Mouse (Mus musculus): ENCODE results near the gene Gm20509. TPM values are rescaled to one million over a fixed set of nuclear protein-coding genes. Genes with fewer than 3 reads are reported as not detected.
A peak's percentile ranks its signal among the peaks of the same experiment; 100 is the strongest.
"Not testable (repeated sequence)": the region's sequence is repeated elsewhere in the genome, so short reads cannot be mapped to it uniquely, and the experiment has no call there.

The Gm20509 gene
- total and polyA plus RNA-seq, 3 experiments: not detected

DNA sequence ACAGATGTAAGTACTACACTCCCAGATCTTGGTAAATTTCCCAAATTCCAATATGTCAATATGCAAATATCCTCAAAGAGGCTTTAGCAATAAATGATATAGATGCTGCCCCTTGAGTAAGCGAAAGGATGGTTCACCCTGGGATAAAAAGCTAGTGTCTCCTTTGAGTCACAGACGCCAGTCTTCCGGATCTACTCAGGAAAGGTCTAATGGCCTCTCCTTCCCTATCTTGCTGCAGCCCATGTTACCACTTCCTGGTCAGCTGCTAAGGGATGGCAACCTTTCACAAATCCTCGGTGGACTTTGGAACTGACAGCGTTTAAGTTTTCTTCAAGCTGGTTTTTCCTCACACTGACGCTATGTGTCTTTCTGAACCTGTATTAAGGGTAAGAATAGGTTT is 33.6 kb upstream of the Gm20509 start:
- Histone ChIP-seq H3K9ac (ENCODE audit: low read depth, low read length) (no peak overlapping the region), H3K27me3 (ENCODE audit: control insufficient read depth, insufficient read depth, low read length) (no peaks in the 10 kb centered on the region), H3K4me3 (no peak overlapping the region), H3K27ac (peak overlapping the region; percentile 18; the same call in 1 of the 2 replicates), H3K79me2 (replicated peaks; ENCODE audit: control insufficient read depth, insufficient read depth, low read length) (no peaks in the 10 kb centered on the region), H3K4me1 (ENCODE audit: control insufficient read depth, insufficient read depth, low read length) (peaks cover 7% of the 10 kb centered on the region), H3K36me3 (ENCODE audit: control insufficient read depth, insufficient read depth, low read length) (no peaks in the 10 kb centered on the region)
- intact Hi-C loops (cut with DNase I): no loop called here
- DNase-seq: no peak
- WGBS: 46% methylated on average over 6 of the region's 6 CpGs
- TF ChIP-seq EP300 (IDR thresholded peaks at IDR 0.05; ENCODE audit: insufficient read depth, low read depth, low read length) (no peak), CTCF (IDR thresholded peaks at IDR 0.05) (no peak), POLR2A (IDR thresholded peaks at IDR 0.05; ENCODE audit: insufficient read depth, low read depth, low read length) (no peak)

DNA sequence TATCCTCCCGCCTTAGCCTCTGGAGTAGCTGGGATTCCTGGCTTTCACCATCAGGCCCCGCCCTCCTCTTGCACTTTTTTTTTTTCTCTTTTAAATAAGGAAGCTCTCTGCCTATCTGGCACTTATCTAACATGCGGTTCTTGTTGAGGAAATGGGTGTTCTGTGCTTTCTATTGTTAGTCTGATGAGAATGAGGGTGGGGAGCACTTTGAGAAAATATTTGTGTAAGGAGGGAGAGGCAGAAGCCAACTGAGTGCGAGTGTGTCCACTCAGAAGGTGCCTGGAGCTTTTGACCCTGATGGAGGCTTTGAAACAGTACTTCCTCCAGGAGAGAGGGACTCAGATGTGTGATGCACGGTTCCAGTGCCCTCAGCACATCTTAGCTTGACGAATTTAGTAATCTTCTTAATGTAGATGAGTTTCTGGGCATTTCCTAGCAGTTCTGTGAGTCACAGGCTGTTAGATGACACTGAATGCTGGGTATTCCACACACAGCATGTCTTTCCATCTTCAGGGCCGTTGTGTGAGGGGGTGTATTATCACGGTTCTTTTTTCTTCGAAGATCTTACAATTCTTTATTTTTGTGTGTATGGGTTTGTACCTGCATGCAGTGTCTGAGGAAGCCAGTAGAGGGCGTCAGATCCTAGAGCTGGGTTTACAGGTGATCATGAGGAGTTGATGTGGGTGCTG is 31.2 kb upstream of the Gm20509 start:
- H3K79me2 ChIP-seq (replicated peaks; ENCODE audit: control insufficient read depth, insufficient read depth, low read length): no peaks in the 10 kb centered on the region
- TF ChIP-seq POLR2A (IDR thresholded peaks at IDR 0.05; ENCODE audit: insufficient read depth, low read depth, low read length): no peak
- no peak for TF ChIP-seq EP300 (IDR thresholded peaks at IDR 0.05; ENCODE audit: insufficient read depth, low read depth, low read length)
- TF ChIP-seq CTCF (IDR thresholded peaks at IDR 0.05): peak; percentile 44
- WGBS: 40% methylated on average over 10 of the region's 10 CpGs
- intact Hi-C loops (cut with DNase I): no loop called here
- peaks cover 7% of the 10 kb centered on the region for H3K4me1 ChIP-seq (ENCODE audit: control insufficient read depth, insufficient read depth, low read length)
- no peak overlapping the region for H3K9ac ChIP-seq (ENCODE audit: low read depth, low read length)
- H3K36me3 ChIP-seq (ENCODE audit: control insufficient read depth, insufficient read depth, low read length): no peaks in the 10 kb centered on the region
- no peaks in the 10 kb centered on the region for H3K27me3 ChIP-seq (ENCODE audit: control insufficient read depth, insufficient read depth, low read length)
- DNase-seq: peak in 1 of 2 experiments; percentile 22
- peak overlapping the region; percentile 26 for H3K27ac ChIP-seq
- no peak overlapping the region for H3K4me3 ChIP-seq

DNA sequence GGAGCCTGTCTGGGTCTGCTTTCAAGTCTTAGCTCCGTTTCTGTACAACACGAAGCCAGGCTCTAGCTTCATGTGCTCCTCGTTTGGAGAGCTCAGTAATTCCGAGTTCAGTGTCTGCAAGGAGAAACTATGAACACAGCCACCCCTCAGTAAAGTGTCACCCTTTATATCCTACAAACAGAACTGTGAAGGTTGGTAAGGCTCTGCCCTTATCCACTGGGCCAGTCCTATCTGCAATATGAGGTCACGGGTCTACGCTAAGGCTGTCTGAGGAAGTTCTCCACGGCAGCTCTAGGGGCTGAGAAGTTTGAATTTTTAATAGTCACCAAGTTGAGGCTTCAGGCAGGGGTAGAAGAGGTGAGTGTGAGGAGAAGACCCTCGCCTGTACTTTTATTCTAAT is 29.8 kb upstream of the Gm20509 start:
- H3K27ac ChIP-seq: no peak overlapping the region
- no peaks in the 10 kb centered on the region for H3K36me3 ChIP-seq (ENCODE audit: control insufficient read depth, insufficient read depth, low read length)
- no peak for DNase-seq
- H3K9ac ChIP-seq (ENCODE audit: low read depth, low read length): no peak overlapping the region
- no peak overlapping the region for H3K4me3 ChIP-seq
- TF ChIP-seq POLR2A (IDR thresholded peaks at IDR 0.05; ENCODE audit: insufficient read depth, low read depth, low read length): no peak
- no peak for TF ChIP-seq CTCF (IDR thresholded peaks at IDR 0.05)
- no peak for TF ChIP-seq EP300 (IDR thresholded peaks at IDR 0.05; ENCODE audit: insufficient read depth, low read depth, low read length)
- no peaks in the 10 kb centered on the region for H3K27me3 ChIP-seq (ENCODE audit: control insufficient read depth, insufficient read depth, low read length)
- H3K79me2 ChIP-seq (replicated peaks; ENCODE audit: control insufficient read depth, insufficient read depth, low read length): no peaks in the 10 kb centered on the region
- peaks cover 7% of the 10 kb centered on the region for H3K4me1 ChIP-seq (ENCODE audit: control insufficient read depth, insufficient read depth, low read length)
- 73% methylated on average over 8 of the region's 8 CpGs for WGBS
- intact Hi-C loops (cut with DNase I): no loop called here

DNA sequence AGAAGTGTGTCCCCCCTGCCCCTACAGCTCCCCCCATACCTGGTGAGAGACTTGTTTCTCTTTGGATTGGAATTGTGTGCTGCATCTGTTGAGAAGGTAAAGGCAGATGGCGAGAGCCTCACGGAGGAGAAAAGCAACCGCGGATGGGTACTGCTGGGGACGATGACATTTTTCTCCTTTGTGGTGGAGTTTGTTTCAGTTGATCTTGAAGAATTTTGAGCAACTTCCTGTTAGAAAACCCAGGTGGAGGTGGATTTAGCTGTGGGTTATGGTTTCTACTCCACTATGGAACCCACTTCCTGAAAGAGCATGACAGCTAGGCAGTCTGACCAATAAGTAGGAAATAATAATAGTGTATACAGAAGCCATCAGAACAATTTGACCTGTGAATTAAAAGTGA is 29.1 kb upstream of the Gm20509 start:
- Histone ChIP-seq H3K27ac (no peak overlapping the region), H3K4me3 (no peak overlapping the region), H3K9ac (ENCODE audit: low read depth, low read length) (no peak overlapping the region), H3K27me3 (ENCODE audit: control insufficient read depth, insufficient read depth, low read length) (no peaks in the 10 kb centered on the region), H3K36me3 (ENCODE audit: control insufficient read depth, insufficient read depth, low read length) (no peaks in the 10 kb centered on the region), H3K79me2 (replicated peaks; ENCODE audit: control insufficient read depth, insufficient read depth, low read length) (no peaks in the 10 kb centered on the region), H3K4me1 (ENCODE audit: control insufficient read depth, insufficient read depth, low read length) (peaks cover 5% of the 10 kb centered on the region)
- DNase-seq: no peak
- intact Hi-C loops (cut with DNase I): no loop called here
- WGBS: 85% methylated on average over 5 of the region's 5 CpGs
- TF ChIP-seq EP300 (IDR thresholded peaks at IDR 0.05; ENCODE audit: insufficient read depth, low read depth, low read length) (no peak), CTCF (IDR thresholded peaks at IDR 0.05) (no peak), POLR2A (IDR thresholded peaks at IDR 0.05; ENCODE audit: insufficient read depth, low read depth, low read length) (no peak)

DNA sequence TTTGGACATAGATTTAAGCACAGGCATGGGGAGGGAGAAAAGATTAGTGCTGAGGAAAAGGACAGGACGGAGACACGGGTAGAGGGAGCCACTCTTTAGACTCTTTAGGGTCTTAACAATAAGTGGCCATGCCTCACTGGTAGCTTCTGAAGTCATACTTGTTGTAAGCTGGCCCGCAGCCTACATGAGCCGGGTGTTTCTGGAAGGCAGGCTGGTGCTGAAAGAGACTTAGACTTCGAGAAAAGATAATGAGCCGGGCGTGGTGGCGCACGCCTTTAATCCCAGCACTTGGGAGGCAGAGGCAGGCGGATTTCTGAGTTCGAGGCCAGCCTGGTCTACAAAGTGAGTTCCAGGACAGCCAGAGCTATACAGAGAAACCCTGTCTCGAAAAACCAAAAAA is 22.9 kb upstream of the Gm20509 start:
- H3K27me3 ChIP-seq (ENCODE audit: control insufficient read depth, insufficient read depth, low read length); intact Hi-C loops (cut with DNase I); H3K79me2 ChIP-seq (replicated peaks; ENCODE audit: control insufficient read depth, insufficient read depth, low read length); DNase-seq; H3K4me3 ChIP-seq; H3K9ac ChIP-seq (ENCODE audit: low read depth, low read length); H3K4me1 ChIP-seq (ENCODE audit: control insufficient read depth, insufficient read depth, low read length); H3K36me3 ChIP-seq (ENCODE audit: control insufficient read depth, insufficient read depth, low read length); H3K27ac ChIP-seq: not testable (repeated sequence)
- WGBS: 74% methylated on average over 11 of the region's 12 CpGs

DNA sequence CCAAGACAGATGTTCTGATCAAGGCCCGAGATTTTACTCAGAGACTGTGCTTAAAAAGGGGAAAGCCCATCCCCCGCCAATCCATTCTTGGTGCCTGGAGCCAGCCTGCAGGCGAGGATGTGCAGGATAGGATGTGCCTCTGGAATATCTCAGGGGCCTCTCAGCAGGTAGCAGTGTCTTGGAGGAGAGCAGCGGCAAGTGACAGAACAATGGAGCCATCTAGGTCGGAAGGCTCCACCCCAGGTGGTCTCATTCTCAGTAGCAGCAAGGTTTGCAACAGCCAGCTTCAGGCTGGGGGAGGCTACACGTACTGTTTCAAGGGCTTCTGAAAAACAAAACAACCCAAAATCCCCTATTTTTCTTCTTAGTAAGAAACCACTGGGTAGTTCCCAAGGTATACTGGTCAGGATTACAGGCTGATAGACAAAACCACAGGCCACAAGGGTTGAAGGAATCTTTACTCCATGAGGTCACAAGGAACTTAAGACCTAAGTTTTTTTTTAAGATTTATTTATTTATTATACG is 22.4 kb upstream of the Gm20509 start:
- intact Hi-C loops (cut with DNase I): no loop called here
- 61% methylated on average over 7 of the region's 7 CpGs for WGBS

More for the DNA sequence above, 22.4 kb upstream of the Gm20509 start:
- no peak overlapping the region for H3K9ac ChIP-seq (ENCODE audit: low read depth, low read length)
- H3K27ac ChIP-seq: no peak overlapping the region
- H3K79me2 ChIP-seq (replicated peaks; ENCODE audit: control insufficient read depth, insufficient read depth, low read length): no peaks in the 10 kb centered on the region
- no peaks in the 10 kb centered on the region for H3K27me3 ChIP-seq (ENCODE audit: control insufficient read depth, insufficient read depth, low read length)
- H3K36me3 ChIP-seq (ENCODE audit: control insufficient read depth, insufficient read depth, low read length): no peaks in the 10 kb centered on the region
- no peak for DNase-seq
- TF ChIP-seq POLR2A (IDR thresholded peaks at IDR 0.05; ENCODE audit: insufficient read depth, low read depth, low read length): no peak
- TF ChIP-seq CTCF (IDR thresholded peaks at IDR 0.05): no peak
- no peak for TF ChIP-seq EP300 (IDR thresholded peaks at IDR 0.05; ENCODE audit: insufficient read depth, low read depth, low read length)
- no peak overlapping the region for H3K4me3 ChIP-seq
- H3K4me1 ChIP-seq (ENCODE audit: control insufficient read depth, insufficient read depth, low read length): no peaks in the 10 kb centered on the region
